Comparison of ENCODE assay signal across 8 mouse cellular contexts in genomic region chr13:21169657-21170430, GRCm38 (mm10). TPM values are rescaled to one million over a fixed set of nuclear protein-coding genes. Genes with fewer than 3 reads are reported as not detected.
DNase-seq lines count a peak whose midpoint lies in the region; ATAC-seq and TF ChIP-seq lines count a peak whose summit lies in the region.

No protein-coding gene starts in this region.

- DNase-seq in A20 (ENCODE audit: low read depth, low spot score) (peak; percentile 91), liver (peak; percentile 88)
- peak; percentile 77 to 80 for DNase-seq in adrenal gland, postnatal 36 days
- peak; percentile 83 to 85 for DNase-seq in heart, adult 2 months
- peak; percentile 89 for DNase-seq in kidney, adult 2 months
- peak; percentile 90 for DNase-seq in midbrain, postnatal 0 days (ENCODE audit: low spot score)
- peak; percentile 76 to 83 for DNase-seq in spleen, postnatal 10 days (ENCODE audit: low spot score in 2 of 2)

- no peaks in the 10 kb centered on the region for H3K9me3 ChIP-seq in embryonic facial prominence, embryonic 13.5 days
- no peaks in the 10 kb centered on the region for H3K9me3 ChIP-seq in midbrain, postnatal 0 days (ENCODE audit: low read length)

- intact Hi-C loops in heart, adult 2 months (cut with DNase I), result loop anchor here (2.0 to 10.0 kb wide), 7 partner anchors 107 to 1075 kb away; partner anchors contain the start of genes Elmo1, Zfp184 and Zscan26

- ATAC-seq in embryonic facial prominence, embryonic 13.5 days (ENCODE audit: insufficient number of reproducible peaks, insufficient read depth, low FRiP score, low TSS enrichment, low read depth), result peak; percentile 78
- peak; percentile 85 for ATAC-seq in midbrain, postnatal 0 days (ENCODE audit: low FRiP score)

- H3K4me3 ChIP-seq in embryonic facial prominence, embryonic 13.5 days, result peak overlapping the region; percentile 64
- peak overlapping the region; percentile 70 for H3K4me3 ChIP-seq in heart, adult 2 months
- peak overlapping the region; percentile 64 for H3K4me3 ChIP-seq in kidney, adult 2 months (ENCODE audit: insufficient read depth, low read depth, low read length)
- H3K4me3 ChIP-seq in midbrain, postnatal 0 days (ENCODE audit: low read depth, low read length), result peak overlapping the region; percentile 47

- H3K27me3 ChIP-seq in embryonic facial prominence, embryonic 13.5 days, result no peaks in the 10 kb centered on the region
- no peaks in the 10 kb centered on the region for H3K27me3 ChIP-seq in heart, adult 2 months (ENCODE audit: control insufficient read depth, insufficient read depth, low read length)
- H3K27me3 ChIP-seq in kidney, adult 2 months (replicated peaks; ENCODE audit: control insufficient read depth, insufficient read depth, low read length), result no peaks in the 10 kb centered on the region
- H3K27me3 ChIP-seq in midbrain, postnatal 0 days (ENCODE audit: insufficient read depth, low read length), result no peaks in the 10 kb centered on the region

- TF ChIP-seq EP300 in heart, adult 2 months (IDR thresholded peaks at IDR 0.05; ENCODE audit: insufficient read depth, low read depth, low read length), result no peak

- TF ChIP-seq CTCF in heart, adult 2 months (IDR thresholded peaks at IDR 0.05), result no peak
- TF ChIP-seq CTCF in kidney, adult 2 months (conservative IDR thresholded peaks at IDR 0.05; ENCODE audit: insufficient read depth, insufficient read length, low read depth, low read length), result no peak
- no peak for TF ChIP-seq CTCF in midbrain, postnatal 0 days (IDR thresholded peaks at IDR 0.05)

- peak overlapping the region; percentile 92 for H3K4me2 ChIP-seq in embryonic facial prominence, embryonic 13.5 days
- H3K4me2 ChIP-seq in midbrain, postnatal 0 days (ENCODE audit: low read depth, low read length, poor library complexity, severe bottlenecking), result peak overlapping the region; percentile 61

- H3K79me2 ChIP-seq in heart, adult 2 months (replicated peaks; ENCODE audit: control insufficient read depth, insufficient read depth, low read length), result no peaks in the 10 kb centered on the region

- no peak for TF ChIP-seq POLR2A in heart, adult 2 months (IDR thresholded peaks at IDR 0.05; ENCODE audit: insufficient read depth, low read depth, low read length)
- no peak for TF ChIP-seq POLR2A in kidney, adult 2 months (IDR thresholded peaks at IDR 0.05; ENCODE audit: low read depth, low read length)

- peak overlapping the region; percentile 62 for H3K27ac ChIP-seq in embryonic facial prominence, embryonic 13.5 days
- 0 out of 2 replicates have a peak overlapping the region, but pooled peaks have one; percentile 37 for H3K27ac ChIP-seq in heart, adult 2 months
- H3K27ac ChIP-seq in kidney, adult 2 months (ENCODE audit: insufficient read depth, low read depth, low read length), result no peak overlapping the region
- H3K27ac ChIP-seq in midbrain, postnatal 0 days (ENCODE audit: low read depth, low read length), result peak overlapping the region; percentile 67

- no peaks in the 10 kb centered on the region for H3K36me3 ChIP-seq in embryonic facial prominence, embryonic 13.5 days
- H3K36me3 ChIP-seq in heart, adult 2 months (ENCODE audit: control insufficient read depth, insufficient read depth, low read length), result no peaks in the 10 kb centered on the region
- no peaks in the 10 kb centered on the region for H3K36me3 ChIP-seq in kidney, adult 2 months (ENCODE audit: control insufficient read depth, insufficient read depth, low read length)
- no peaks in the 10 kb centered on the region for H3K36me3 ChIP-seq in midbrain, postnatal 0 days (ENCODE audit: insufficient read depth, low read length)

- peaks cover 19% of the 10 kb centered on the region for H3K4me1 ChIP-seq in embryonic facial prominence, embryonic 13.5 days
- no peaks in the 10 kb centered on the region; the same call in 1 of the 2 replicates for H3K4me1 ChIP-seq in heart, adult 2 months (ENCODE audit: control insufficient read depth, insufficient read depth, low read length)
- peaks cover 3% of the 10 kb centered on the region; the same call in 1 of the 2 replicates for H3K4me1 ChIP-seq in kidney, adult 2 months (ENCODE audit: control insufficient read depth, insufficient read depth, low read length)
- no peaks in the 10 kb centered on the region for H3K4me1 ChIP-seq in midbrain, postnatal 0 days (ENCODE audit: insufficient read depth, low read length)

- peak overlapping the region; percentile 61; the same call in 1 of the 2 replicates for H3K9ac ChIP-seq in embryonic facial prominence, embryonic 13.5 days
- H3K9ac ChIP-seq in heart, adult 2 months (ENCODE audit: low read depth, low read length), result no peak overlapping the region
- H3K9ac ChIP-seq in midbrain, postnatal 0 days (replicated peaks; ENCODE audit: low read length, poor library complexity, severe bottlenecking), result peak overlapping the region; percentile 37; the same call in 1 of the 2 replicates

- whole genome bisulfite sequencing in embryonic facial prominence, embryonic 13.5 days, result 1% methylated on average over 39 of the region's 39 CpGs
- 2% methylated on average over 39 of the region's 39 CpGs for WGBS in heart, adult 2 months
- 4% methylated on average over 39 of the region's 39 CpGs for WGBS in kidney, adult 2 months
- under 1% methylated on average over 39 of the region's 39 CpGs for WGBS in midbrain, postnatal 0 days

RNA-seq across cellular contexts. Expression of gene Trim27, which starts 9.4 kb away (rescaled TPM):
- total RNA-seq in adrenal gland, postnatal 36 days (2021), result 10 to 100 TPM; 53.3 to 58.8 TPM
- 129 and 143 TPM in 2 replicates for polyA plus RNA-seq in embryonic facial prominence, embryonic 13.5 days (2015; fragmentation: Nextera tagmentation; extraction: Ambion mirVana)
- total RNA-seq in heart, adult 2 months (2021), result 10 to 100 TPM; 18.8 to 19.8 TPM
- 13.5 and 17.2 TPM in 2 replicates for polyA plus RNA-seq in heart, adult 2 months (2012; rRNA removed)
- 29.9 and 30.2 TPM in 2 replicates for polyA plus RNA-seq in kidney, adult 2 months (2012; rRNA removed)
- total RNA-seq in midbrain, postnatal 0 days (2014; rRNA removed), result 74.5 and 76.2 TPM in 2 replicates
- 64.2 and 65.0 TPM in 2 replicates for polyA plus RNA-seq in midbrain, postnatal 0 days (2015; fragmentation: Nextera tagmentation; extraction: Ambion mirVana)

RNA-seq across cellular contexts. Expression of gene Olfr1368, which starts 24.2 kb away (rescaled TPM):
- not detected for total RNA-seq in adrenal gland, postnatal 36 days (2021)
- not detected in 2 replicates for polyA plus RNA-seq in embryonic facial prominence, embryonic 13.5 days (2015; fragmentation: Nextera tagmentation; extraction: Ambion mirVana)
- not detected for total RNA-seq in heart, adult 2 months (2021)
- polyA plus RNA-seq in heart, adult 2 months (2012; rRNA removed), result not detected in 2 replicates
- polyA plus RNA-seq in kidney, adult 2 months (2012; rRNA removed), result not detected in 2 replicates
- not detected in 2 replicates for total RNA-seq in midbrain, postnatal 0 days (2014; rRNA removed)
- not detected in 2 replicates for polyA plus RNA-seq in midbrain, postnatal 0 days (2015; fragmentation: Nextera tagmentation; extraction: Ambion mirVana)

RNA-seq across cellular contexts. Expression of gene Olfr263, which starts 40.4 kb away (rescaled TPM):
- total RNA-seq in adrenal gland, postnatal 36 days (2021), result not detected
- polyA plus RNA-seq in embryonic facial prominence, embryonic 13.5 days (2015; fragmentation: Nextera tagmentation; extraction: Ambion mirVana), result not detected in 2 replicates
- total RNA-seq in heart, adult 2 months (2021), result not detected
- not detected in 2 replicates for polyA plus RNA-seq in heart, adult 2 months (2012; rRNA removed)
- not detected in 2 replicates for polyA plus RNA-seq in kidney, adult 2 months (2012; rRNA removed)
- total RNA-seq in midbrain, postnatal 0 days (2014; rRNA removed), result not detected in 2 replicates
- not detected in 2 replicates for polyA plus RNA-seq in midbrain, postnatal 0 days (2015; fragmentation: Nextera tagmentation; extraction: Ambion mirVana)

RNA-seq across cellular contexts. Expression of gene Olfr1369-ps1, which starts 58.6 kb away (rescaled TPM):
- total RNA-seq in adrenal gland, postnatal 36 days (2021), result not detected
- 0.06 TPM in 1 of 2 replicates, not detected in the other for polyA plus RNA-seq in embryonic facial prominence, embryonic 13.5 days (2015; fragmentation: Nextera tagmentation; extraction: Ambion mirVana)
- not detected for total RNA-seq in heart, adult 2 months (2021)
- not detected in 2 replicates for polyA plus RNA-seq in heart, adult 2 months (2012; rRNA removed)
- not detected in 2 replicates for polyA plus RNA-seq in kidney, adult 2 months (2012; rRNA removed)
- not detected in 2 replicates for total RNA-seq in midbrain, postnatal 0 days (2014; rRNA removed)
- 0.10 TPM in 1 of 2 replicates, not detected in the other for polyA plus RNA-seq in midbrain, postnatal 0 days (2015; fragmentation: Nextera tagmentation; extraction: Ambion mirVana)
